Mouse (Mus musculus): ENCODE results near the gene Tmem220.

GRCm38 (mm10) chr11:67002911-67003310, 22.0 kb upstream of the Tmem220 start:
- TF ChIP-seq CHD2 (IDR thresholded peaks at IDR 0.05; ENCODE audit: low read depth, low read length), result no peak
- TF ChIP-seq MAFK (IDR thresholded peaks at IDR 0.05; ENCODE audit: insufficient read depth, low read depth, low read length), result no peak
- no peak for TF ChIP-seq ZC3H11A (IDR thresholded peaks at IDR 0.05; ENCODE audit: borderline replicate concordance, low read depth, low read length)
- TF ChIP-seq HCFC1 (IDR thresholded peaks at IDR 0.05; ENCODE audit: borderline replicate concordance, insufficient read depth, low read length), result no peak

Measured in ES-E14 (cell line).